Comparison of ENCODE assay signal across 8 mouse cellular contexts in genomic region chr10:115252321-115252757, GRCm38 (mm10). TPM values are rescaled to one million over a fixed set of nuclear protein-coding genes. Genes with fewer than 3 reads are reported as not detected.
DNase-seq lines count a peak whose midpoint lies in the region; ATAC-seq lines count a peak whose summit lies in the region.

No protein-coding gene starts in this region.

- intact Hi-C loops in heart, postnatal 10 days (cut with DNase I): loop anchor here (5.0 kb wide), 1 partner anchor 60 kb away; no protein-coding TSS in a partner anchor

- no peaks in the 10 kb centered on the region for H3K27me3 ChIP-seq in embryonic facial prominence, embryonic 11.5 days (ENCODE audit: control insufficient read depth, insufficient read depth, low read length)
- no peaks in the 10 kb centered on the region for H3K27me3 ChIP-seq in limb, embryonic 10.5 days (ENCODE audit: low read depth, poor library complexity, severe bottlenecking)
- H3K27me3 ChIP-seq in midbrain, embryonic 10.5 days (ENCODE audit: low read depth, poor library complexity, severe bottlenecking): no peaks in the 10 kb centered on the region

- peak; percentile 15 for DNase-seq in cerebellum, adult 11-12 months
- no peak for DNase-seq in cerebellum, adult 9-10 months
- peak; percentile 62 for DNase-seq in embryonic facial prominence, embryonic 11.5 days (ENCODE audit: low spot score)
- DNase-seq in heart, postnatal 10 days: peak; percentile 19 to 29
- peak; percentile 43 for DNase-seq in limb, embryonic 10.5 days (ENCODE audit: low spot score)
- DNase-seq in midbrain, embryonic 10.5 days (ENCODE audit: low spot score): peak; percentile 34
- peak; percentile 36 for DNase-seq in thymus, postnatal 25 days
- DNase-seq in T-cell, adult 2 months (ENCODE audit: low spot score): no peak

- H3K9me3 ChIP-seq in embryonic facial prominence, embryonic 11.5 days (replicated peaks; ENCODE audit: control insufficient read depth, low read length): no peaks in the 10 kb centered on the region
- H3K9me3 ChIP-seq in limb, embryonic 10.5 days (replicated peaks): no peaks in the 10 kb centered on the region
- no peaks in the 10 kb centered on the region for H3K9me3 ChIP-seq in midbrain, embryonic 10.5 days (replicated peaks)

- peak overlapping the region; percentile 93 for H3K4me3 ChIP-seq in embryonic facial prominence, embryonic 11.5 days (ENCODE audit: low read depth, low read length)
- peak overlapping the region; percentile 97 for H3K4me3 ChIP-seq in limb, embryonic 10.5 days
- peak overlapping the region; percentile 96 for H3K4me3 ChIP-seq in midbrain, embryonic 10.5 days

- ATAC-seq in embryonic facial prominence, embryonic 11.5 days (replicated peaks; ENCODE audit: insufficient number of reproducible peaks, low FRiP score, low TSS enrichment, low read depth): no peak

- H3K4me2 ChIP-seq in embryonic facial prominence, embryonic 11.5 days (ENCODE audit: low read depth, low read length): peak overlapping the region; percentile 51

- no peaks in the 10 kb centered on the region for H3K4me1 ChIP-seq in embryonic facial prominence, embryonic 11.5 days (ENCODE audit: control insufficient read depth, insufficient read depth, low read length)
- H3K4me1 ChIP-seq in limb, embryonic 10.5 days: peaks cover 34% of the 10 kb centered on the region
- peaks cover 23% of the 10 kb centered on the region for H3K4me1 ChIP-seq in midbrain, embryonic 10.5 days

- no peaks in the 10 kb centered on the region for H3K36me3 ChIP-seq in embryonic facial prominence, embryonic 11.5 days (replicated peaks; ENCODE audit: control insufficient read depth, insufficient read depth, low read depth, low read length)
- H3K36me3 ChIP-seq in limb, embryonic 10.5 days: no peaks in the 10 kb centered on the region
- H3K36me3 ChIP-seq in midbrain, embryonic 10.5 days: no peaks in the 10 kb centered on the region

- peak overlapping the region; percentile 51 for H3K9ac ChIP-seq in embryonic facial prominence, embryonic 11.5 days (replicated peaks; ENCODE audit: low read length)

- WGBS in embryonic facial prominence, embryonic 11.5 days: 10% methylated on average over 10 of the region's 10 CpGs
- WGBS in limb, embryonic 10.5 days: 13% methylated on average over 10 of the region's 10 CpGs
- WGBS in midbrain, embryonic 10.5 days: 15% methylated on average over 10 of the region's 10 CpGs

- H3K27ac ChIP-seq in embryonic facial prominence, embryonic 11.5 days (replicated peaks; ENCODE audit: low read depth, low read length): no peak overlapping the region
- peak overlapping the region; percentile 63 for H3K27ac ChIP-seq in limb, embryonic 10.5 days
- H3K27ac ChIP-seq in midbrain, embryonic 10.5 days (replicated peaks): peak overlapping the region; percentile 64

RNA-seq across cellular contexts. Expression of gene Tbc1d15, which starts 1.1 kb away (rescaled TPM):
- polyA plus RNA-seq in embryonic facial prominence, embryonic 11.5 days (2014; fragmentation: Nextera tagmentation; extraction: Ambion mirVana): 65.7 and 69.5 TPM in 2 replicates
- 10 to 100 TPM; 51.4 to 51.9 TPM for total RNA-seq in heart, postnatal 10 days (2021)
- 51.7 and 57.6 TPM in 2 replicates for polyA plus RNA-seq in limb, embryonic 10.5 days (2016; fragmentation: Nextera tagmentation; extraction: Ambion mirVana)
- polyA plus RNA-seq in midbrain, embryonic 10.5 days (2016; fragmentation: Nextera tagmentation; extraction: Ambion mirVana): 49.0 and 56.9 TPM in 2 replicates

Comparison
In these comparisons a context has a peak if more than half of its experiments do, and no peak if none do; other contexts are left out.
1. DNase-seq: peak in cerebellum, adult 11-12 months (single experiment), embryonic facial prominence, embryonic 11.5 days (single experiment), heart, postnatal 10 days (2 of 2), limb, embryonic 10.5 days (single experiment), midbrain, embryonic 10.5 days (single experiment) and thymus, postnatal 25 days (single experiment); none in cerebellum, adult 9-10 months (single experiment) and T-cell, adult 2 months (single experiment).
2. Peak in every context shown above with its lines, with median percentiles within 50 percentile points of each other: H3K4me3 ChIP-seq.